Mouse (Mus musculus) B cell, adult 2 months (primary cell): ENCODE measurements at regions not wholly inside any gene's neighbourhood (a gene's known extent, or its start where the extent isn't known, plus 50 kb on each side); places are given as distances from the start of the nearest gene placed in this dataset.
A peak's percentile ranks its signal among the peaks of the same experiment; 100 is the strongest.

ENCODE experiments used
- DNase-seq, 2 experiments: peaks; one replicate each; pipeline ENCODE4 v3.0.0; 2022

DNA sequence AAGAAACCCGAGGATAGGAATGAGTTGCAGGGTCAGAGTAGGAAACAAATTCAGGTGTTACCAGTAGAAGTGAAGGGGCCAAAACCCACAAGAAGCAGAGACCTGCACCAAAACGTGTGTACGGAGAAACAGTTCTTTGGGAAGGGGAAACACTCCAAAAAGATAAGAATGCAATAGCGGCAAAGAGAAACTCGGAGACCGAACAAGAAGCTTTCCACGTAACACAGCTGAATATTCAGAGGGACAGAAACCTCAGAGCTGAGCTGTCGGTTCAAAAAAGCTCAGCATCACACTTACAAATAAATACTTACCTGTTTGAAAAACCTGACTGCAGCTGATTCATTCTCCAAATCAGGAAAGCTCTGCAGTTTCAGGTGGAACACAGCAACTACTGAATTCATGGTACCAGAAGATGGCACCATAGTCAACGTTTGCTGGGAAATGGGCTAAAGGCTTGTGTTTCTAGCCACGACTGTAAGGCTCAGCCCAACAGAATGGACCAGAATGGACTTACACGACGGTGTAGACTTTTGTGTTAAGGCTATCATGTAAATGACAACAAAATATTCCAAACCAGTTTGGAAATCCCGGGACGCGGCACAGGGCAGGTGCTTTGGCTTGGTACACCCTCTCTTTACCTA lies 484.9 kb downstream of the Plcl1 start:
- no peak for DNase-seq

DNA sequence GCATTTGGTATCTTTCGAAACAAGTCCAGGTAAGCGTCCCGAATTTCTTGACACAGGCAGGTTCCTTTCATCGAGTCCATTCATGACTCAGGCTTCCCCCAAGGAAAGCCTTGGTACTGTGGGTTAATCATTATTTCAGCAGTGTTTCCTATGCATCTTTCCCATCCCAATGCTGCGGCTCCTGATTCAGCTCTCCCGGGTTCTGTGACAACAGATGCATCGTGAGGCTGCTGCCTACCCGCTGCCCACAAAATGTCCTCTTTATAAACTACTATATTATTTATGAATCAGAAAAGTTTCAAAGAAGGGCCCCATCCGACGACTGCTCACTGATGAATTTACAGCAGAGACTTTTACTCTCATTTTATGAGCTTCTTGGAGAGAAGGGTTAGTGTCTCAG lies 486.2 kb downstream of the Plcl1 start:
- no peak for DNase-seq

DNA sequence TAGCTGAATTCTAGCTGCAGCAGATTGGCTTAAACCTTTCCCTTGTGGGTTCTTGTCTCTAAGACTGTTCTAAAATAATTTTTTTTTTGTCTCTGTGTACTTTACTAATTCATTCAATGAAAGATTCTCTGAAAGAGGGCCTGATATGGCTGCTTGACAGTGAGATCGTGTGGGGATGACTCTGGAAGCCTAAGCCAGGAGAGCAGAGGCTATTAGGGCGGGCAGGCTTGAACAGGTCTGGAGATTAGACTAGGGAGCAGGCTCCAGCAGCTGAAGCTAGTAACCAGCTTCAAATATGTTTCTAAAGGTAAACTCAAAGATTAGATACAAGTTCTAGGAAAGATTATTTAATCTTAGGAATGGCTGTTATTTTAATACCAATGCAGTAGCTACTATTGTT lies 491.9 kb downstream of the Plcl1 start:
- DNase-seq, result no peak

DNA sequence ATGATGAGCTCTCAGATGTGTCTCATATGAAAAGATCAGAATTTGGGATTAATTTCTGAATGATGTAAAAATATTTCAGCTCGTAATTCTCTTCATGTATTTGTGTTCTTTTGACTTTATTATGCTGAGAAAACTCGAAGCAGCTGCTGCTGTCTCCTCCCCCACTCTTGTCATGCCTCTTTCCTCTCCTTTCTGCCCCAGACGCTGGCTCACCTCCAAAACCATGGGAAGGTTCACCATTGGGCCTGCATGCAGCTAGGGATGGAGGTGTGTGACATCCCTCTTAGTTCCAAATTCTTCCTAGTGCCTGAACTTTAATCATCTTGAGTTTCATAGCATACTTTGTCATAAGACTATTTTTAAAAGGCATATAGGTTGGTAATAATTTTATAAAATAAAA lies 492.3 kb downstream of the Plcl1 start:
- no peak for DNase-seq

DNA sequence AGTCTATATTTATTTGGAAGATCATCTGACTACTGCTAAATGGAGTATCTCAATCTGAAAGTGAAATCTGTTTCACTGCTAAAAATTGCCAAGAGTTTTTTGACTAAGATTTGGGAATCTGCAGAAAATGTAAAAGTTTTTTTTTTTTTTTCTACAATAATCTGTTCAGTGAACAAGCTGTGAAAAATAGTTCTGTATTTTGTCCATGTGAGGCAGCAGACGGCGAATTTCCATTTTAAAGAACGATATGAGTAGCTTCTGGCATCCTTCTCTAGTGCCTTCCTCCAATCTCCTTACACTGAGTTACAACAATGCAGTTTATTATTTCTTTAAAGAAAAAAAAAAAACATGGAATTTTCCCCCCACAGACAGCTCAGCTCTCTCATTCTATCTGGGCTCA lies 494.3 kb downstream of the Plcl1 start:
- no peak for DNase-seq

DNA sequence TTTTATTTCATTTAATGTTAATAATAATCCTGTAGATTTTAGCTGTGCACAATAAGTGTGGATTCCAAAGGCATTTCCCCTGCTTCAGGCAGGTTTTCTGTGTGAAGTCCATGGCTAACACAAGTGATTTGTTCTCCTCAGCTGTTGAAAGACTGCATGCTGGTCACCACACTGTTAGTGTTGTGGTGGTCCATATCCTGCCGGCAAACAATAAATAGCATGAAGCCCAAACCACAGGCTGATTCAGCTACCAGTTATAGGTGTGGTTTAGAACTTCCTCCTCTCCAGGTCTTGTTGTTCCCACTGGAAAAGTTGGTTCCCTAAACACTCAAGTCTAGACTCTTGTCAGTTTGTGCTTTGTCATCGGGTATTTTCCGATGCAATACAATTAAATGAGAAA lies 497.5 kb downstream of the Plcl1 start:
- no peak for DNase-seq

DNA sequence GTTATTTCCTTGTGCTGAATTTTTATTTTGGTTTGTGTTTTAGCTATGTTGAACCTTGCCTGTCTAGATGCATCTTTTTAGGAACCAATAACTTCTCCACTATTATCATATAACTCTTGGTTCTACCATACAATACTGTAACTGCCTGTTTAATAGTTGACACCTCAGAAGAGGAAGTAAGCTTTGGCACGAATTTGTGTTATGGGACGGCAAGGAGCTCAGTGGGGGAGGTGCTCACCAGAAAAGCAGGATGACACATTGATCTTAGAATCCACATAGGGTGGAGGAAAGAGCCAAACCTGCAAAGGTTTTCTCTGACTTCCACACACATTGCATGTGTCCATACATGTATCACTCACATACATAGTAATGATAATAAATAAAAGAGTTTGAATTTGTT lies 498.9 kb downstream of the Plcl1 start:
- DNase-seq, result no peak

DNA sequence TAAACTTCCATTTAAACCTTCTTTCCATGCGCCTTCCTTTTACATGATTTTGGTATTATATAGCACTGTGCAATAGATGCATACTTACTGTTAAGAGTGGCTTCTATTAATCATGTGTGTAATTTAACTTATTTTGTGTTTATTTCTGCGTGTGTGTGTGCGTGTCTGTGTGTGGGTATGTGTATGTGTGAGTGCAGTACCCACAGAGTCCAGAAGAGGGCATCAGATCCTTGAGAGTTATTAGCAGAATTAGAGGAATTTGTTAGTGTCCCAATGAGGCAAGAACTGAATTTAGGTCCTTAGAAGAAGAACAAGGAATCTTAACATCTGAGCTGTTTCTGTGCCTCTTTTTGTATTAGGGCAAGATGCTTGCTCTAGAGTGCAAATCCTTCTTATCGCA lies 499.5 kb downstream of the Plcl1 start:
- DNase-seq, result no peak

DNA sequence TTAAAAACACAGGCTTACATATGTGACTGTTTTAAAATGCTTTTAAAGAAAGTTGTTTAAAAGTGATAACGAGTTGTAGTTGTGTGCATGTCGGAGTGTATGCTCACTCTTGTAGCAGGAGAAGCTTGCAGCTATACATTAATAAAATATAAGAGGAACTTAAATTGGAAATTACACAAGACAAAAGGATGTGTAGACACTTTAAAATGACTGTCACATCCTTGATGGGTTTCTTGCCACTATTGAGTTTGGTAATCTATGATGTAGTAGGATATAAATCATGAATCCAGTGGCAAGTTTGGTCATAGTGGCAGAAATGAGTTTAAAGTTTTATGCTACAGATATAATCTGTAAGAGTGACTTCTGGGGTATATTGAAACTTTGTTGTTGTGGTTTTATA lies 504.3 kb downstream of the Plcl1 start:
- no peak for DNase-seq

DNA sequence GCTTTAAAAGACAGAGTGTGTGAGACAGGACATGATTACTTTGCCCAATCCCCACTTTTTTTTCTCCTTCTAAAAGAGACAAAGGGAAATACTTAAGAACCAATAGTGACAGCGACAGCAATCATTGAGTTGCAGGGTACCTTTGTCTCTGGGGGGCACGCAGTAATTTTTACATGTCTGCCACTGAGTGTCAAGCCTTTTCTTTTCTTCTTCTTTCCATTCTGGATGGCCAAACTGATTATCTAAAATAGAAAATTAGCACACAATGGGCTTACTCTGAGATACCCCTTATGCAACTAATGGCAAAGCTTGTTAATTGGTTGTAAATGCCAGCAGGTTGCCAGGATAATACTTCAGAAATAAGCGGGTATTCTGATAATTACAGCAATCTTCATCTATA lies 508.6 kb downstream of the Plcl1 start:
- no peak for DNase-seq

DNA sequence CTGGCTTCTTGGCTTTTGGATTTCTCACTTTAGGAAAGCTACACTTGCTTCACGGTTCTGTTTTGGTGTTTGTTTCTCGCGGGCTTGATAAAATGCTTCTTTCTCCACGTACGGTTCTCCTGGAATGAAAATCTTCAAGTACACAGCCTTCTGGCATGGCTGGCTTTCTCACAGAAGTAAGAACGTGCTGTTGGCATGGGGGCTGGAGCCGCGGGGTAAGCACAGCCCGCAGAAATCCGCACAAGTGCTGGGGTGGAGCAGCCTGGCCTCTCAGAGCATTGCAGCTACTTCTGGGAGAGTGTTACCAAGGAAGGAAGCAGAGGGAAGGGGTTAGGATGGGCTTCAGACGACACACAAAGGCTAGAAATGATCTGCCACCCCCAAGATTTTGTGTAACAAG lies 510.2 kb downstream of the Plcl1 start:
- no peak for DNase-seq

DNA sequence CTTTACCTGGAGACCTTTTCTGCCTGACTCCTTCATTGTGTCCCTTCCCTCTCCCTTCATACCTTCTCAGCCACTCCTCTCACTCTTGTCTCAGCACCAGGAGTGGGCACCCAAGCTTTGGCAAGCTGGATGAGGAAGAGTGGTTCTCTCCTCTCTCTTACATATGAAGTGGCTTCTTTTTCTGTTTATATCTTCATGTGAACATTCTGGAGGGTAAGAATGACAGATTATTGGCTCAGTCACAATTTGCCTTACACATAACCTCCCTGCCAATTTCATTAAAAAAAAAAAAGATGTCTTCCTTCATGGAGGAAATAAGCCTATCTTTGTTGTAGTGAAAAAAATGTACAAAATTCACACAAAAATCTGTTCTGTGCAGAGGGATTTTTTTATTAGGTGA lies 513.8 kb downstream of the Plcl1 start:
- no peak for DNase-seq

DNA sequence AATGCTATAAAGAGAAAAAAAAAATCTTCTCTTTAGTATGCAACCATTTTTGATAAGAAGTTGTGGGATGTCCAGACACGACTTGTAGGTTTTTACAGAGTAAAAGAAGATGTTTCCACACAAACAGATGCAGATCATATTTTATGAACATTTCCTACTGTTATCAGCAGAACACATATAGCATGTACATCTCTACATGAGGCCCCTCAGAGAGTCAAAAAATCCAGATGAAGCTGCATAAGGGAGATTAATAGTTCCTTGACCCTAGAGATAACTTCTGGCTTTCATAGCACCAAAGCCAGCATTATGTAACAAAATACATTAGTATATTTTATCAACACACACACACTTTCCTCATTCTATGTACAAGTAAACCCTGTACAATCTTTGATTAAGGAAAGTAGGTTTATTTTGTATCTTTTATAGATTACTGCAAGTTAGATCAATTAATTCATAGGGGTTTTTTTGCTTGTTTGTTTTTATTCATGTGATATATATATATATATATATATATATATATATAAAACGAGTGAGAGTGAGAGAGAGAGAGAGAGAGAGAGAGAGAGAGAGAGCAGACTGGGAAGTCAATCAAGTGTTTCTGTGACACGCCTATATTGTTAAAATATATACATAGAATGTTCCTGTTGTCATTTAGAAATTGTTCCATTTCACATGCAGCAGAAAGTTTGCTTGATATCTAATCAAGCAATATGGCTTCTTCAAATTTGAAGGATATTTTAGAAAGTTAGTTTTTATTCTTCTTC lies 541.2 kb downstream of the Plcl1 start:
- no peak for DNase-seq

DNA sequence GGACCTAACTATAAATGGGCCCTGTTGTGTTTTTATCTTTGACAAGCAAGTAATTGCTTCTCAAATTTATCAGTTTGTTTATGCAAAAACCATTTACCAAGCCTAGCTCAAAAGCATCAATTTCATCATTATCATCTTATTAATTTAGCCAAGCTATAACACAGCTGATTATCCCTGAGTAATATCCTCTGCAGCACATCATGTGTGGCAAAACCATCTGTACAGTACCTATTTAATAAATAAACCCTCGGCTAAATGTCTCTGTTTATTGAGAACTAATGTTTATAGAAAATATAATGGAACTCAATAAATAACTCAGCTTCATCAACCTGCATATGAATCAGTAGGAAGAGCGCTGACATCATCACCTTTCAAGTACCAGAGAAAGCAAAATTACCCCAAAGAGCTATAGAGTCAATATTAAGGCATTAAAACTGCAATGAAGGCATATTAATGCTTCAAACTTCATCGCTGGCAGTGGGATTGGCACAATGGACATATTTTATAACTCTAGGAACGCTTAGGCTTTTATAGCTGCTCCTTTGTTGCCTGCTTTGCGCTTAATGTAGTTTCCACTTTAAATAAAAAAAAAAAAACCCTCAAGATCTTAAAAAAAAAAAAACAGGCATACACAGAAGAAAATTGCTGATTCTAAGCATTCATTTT lies 542.0 kb downstream of the Plcl1 start:
- no peak for DNase-seq

DNA sequence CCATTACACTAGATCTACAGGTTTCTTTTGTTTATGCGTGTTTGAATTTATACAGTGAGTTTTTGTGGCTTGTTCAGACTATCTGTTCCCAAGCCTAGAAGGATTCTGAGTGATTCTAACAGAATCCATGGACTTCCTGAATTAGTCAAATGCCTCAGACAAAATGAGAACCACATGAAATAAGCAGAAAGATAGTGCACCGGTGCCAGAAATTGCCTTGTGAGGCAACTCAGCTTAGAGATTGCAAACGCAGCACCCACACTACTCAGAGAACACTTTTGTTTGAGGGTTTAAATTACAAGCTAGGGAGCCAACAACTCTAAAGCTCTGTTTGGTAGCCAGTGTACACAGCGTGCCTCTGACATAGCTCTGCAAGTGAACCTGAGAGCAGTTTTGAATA lies 543.9 kb downstream of the Plcl1 start:
- no peak for DNase-seq

DNA sequence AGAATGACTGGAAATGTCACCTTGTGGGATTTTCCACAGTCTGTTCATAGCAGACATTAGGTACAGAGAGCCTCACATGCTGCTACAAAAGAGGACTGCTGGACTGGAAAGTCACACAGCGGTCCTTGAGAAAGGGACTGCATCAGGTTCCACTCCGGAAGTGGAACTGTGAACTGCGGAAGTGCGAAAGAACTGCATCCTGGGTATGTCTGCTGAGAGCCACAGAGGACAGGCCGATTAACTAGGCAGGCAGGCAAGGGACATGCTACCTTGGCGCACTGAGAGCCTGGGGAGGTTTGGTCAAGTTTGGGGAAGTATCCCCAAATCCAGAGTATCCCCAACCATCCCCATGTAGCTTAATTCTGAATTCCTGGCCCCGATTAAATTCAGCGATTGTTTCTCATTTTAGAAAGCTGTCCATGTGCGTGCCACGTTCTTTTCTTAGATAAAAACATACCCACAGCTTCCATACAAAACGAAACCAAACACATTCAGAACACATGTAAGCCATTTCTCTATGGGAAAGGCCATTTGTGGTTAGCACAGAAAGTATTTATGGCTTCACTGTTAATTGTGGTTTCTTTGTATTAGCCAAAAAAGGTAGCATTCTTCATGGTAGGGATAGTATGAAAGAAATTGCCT lies 552.2 kb downstream of the Plcl1 start:
- no peak for DNase-seq

DNA sequence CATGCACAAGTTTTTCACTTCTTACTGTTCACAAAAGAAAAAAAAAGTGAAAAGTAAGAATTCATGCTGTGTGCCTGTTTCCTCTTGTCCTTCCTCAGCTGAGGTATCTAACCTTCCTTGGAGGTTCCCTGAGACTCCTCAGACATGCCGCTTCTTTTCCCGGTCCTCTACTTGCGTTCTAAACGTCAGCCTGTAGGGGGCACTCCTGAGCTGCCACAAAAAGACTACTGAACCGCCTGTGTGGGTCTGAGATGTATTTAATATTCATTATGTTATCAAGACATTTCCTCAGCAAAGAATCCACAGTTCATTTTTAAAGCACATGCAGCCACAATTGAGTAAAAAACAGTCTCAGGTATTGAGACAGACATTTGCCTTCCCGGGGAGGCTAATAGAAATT lies 554.6 kb downstream of the Plcl1 start:
- DNase-seq, result peak; percentile 55 to 57

DNA sequence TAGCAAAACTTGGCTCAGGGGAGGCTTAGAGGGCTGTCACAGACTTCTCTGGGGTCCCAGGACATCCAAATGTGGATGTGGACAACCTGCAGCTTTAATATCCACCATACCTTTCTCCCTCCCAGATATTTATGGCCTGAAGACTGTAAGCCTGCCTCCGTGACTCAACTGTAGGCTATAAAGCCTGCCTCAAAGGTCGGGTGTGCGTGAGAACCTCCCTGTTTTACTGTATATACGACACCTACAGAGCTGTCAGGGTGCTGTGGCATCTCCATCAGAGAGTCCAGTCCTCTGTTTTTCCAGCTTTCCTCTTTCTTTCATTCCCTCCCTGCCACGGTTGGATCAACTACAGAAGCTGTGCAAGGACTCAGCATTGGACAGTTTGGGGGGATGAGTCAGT lies 558.1 kb downstream of the Plcl1 start:
- no peak for DNase-seq

DNA sequence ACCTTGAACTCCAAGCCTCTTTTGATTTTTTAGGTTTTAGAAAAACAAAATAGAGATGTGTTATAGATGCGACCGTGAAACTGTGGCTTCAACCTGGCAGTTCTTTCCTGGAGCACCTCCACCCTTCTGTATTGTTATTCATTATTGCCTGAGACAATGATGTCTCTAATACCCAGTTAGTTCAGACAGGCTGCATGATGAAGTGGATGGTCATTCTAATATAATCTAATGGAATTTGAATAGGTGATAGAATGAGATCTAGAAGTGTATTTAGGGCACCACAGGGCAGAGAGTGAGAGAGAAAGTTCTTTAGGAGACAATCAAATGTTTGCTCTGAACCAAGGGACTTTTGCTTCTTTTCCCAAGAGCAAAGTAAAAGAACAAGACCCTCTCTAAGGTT lies 560.6 kb downstream of the Plcl1 start:
- no peak for DNase-seq

DNA sequence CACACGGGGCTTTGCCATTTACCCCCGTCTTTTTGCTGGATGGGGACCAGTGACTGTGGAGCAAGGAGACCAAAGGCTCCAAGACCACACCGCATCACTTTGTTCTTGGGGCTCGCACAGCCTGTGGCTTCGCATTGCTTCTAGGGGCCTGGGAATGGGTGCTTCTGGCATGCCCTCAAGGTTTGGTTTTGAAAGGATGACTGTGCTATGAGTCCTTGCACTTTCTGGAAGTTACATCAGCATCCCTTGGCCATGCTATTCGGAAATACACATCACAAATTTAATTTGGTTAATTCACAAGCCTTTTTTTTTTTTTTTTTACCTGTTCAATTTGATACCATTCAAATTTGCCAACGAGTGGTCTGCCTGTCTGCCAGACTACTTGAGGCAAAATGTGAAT lies 562.1 kb downstream of the Plcl1 start:
- no peak for DNase-seq

DNA sequence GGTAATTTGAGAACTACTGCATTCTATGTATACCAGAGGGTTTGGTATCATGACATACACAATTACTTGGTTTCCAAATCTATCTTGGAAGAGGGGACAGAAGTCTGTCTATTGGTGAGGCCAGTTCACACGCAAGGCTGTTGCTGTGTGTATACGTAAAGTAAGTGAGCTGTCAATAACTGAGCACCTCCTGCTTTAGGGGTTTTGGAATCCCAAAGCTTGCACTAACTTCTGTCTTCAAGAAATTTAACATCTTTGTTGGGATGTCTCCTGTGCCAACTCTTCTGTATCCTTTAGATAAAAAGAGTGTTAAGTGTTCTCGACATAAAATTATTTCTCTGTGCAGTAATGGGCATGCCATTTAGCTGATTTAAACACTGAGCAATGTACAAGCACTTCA lies 572.1 kb downstream of the Plcl1 start:
- no peak for DNase-seq

DNA sequence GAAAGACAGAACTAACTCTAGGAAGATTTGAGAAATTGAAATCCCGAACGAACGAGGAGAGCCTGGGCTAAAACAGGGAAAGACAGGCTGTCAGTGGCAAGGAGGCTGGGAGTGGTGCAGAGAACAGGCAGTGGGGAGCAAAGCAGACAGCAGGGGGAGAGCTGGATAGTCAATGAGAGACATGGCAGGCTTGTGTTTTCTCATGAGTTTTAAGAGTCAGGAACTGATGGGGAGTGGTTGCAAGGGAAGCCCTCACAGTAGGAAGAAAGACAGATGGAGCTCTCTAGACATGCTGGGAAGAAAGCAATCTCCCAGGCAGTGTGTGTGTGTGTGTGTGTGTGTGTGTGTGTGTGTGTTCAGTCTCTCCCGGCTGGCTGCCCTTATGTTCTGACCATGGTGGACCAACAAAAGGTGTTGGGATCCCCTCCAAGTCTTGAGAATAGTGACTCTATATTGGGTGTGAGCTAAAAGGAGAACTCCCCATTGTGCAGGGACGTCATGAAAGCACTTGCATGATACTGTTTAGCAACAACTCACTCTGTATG lies 577.9 kb downstream of the Plcl1 start:
- DNase-seq, result no peak

DNA sequence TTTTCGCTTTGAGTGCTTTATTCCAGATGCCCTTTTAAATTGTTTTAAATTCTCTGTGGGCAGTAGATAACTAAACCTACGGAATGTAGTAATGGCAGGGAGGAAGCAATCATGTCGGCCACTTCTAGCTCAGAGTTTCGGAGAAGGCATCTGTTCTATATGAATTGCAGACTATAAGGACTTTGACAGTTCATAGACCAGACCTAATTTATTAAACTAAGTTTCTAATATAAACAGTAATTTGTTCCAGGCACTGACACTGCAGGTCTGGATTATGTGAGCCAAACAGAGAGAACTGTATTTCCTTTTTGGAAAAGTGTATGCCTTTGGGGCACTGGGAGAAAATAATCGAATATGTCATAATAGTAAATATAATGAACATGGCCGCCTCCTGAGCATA lies 591.4 kb downstream of the Plcl1 start:
- DNase-seq, result no peak
